Mouse (Mus musculus): Measurements from ENCODE around the gene Plcb4. TPM values are rescaled to one million over a fixed set of nuclear protein-coding genes. Genes with fewer than 3 reads are reported as not detected.

The Plcb4 gene
- total RNA-seq, 2 experiments from 2014 or later: 67.5 to 81.8 TPM

DNA sequence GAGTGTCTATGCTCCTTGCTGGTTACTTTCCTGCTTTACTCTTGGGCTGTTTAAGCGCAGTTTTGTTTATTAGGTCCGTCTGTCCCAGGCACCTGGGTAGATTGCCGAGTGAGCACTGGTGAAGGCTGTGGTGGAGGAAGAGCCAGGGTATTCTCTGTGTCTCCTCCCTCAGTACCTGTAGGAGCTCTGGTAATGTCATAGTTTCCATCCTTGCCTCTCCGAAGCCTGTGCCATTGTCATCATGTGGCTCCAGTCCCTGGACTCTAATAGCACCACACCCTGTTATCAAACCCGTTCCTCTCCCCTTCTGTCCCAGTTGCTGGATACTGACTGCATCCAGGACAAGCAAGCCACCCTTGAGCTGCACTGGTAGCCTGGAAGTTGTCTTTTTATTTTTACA, 89.6 kb downstream of the Plcb4 start:
- no peak for TF ChIP-seq CTCF (IDR thresholded peaks at IDR 0.05)
- DNase-seq (ENCODE audit: extremely low spot score in 1 of 2, low spot score in 2 of 2): no peak
- Histone ChIP-seq H3K4me3 (no peak overlapping the region), H3K27ac (no peak overlapping the region)
- intact Hi-C loops (cut with DNase I): loop anchor here (5.0 to 10.0 kb wide), 2 partner anchors 176 to 311 kb away; no protein-coding TSS in a partner anchor

GRCm38 (mm10) chr2:135749606-135750005, 90.8 kb downstream of the Plcb4 start:
- TF ChIP-seq CTCF (IDR thresholded peaks at IDR 0.05): no peak
- no peak for DNase-seq (ENCODE audit: extremely low spot score in 1 of 2, low spot score in 2 of 2)
- intact Hi-C loops (cut with DNase I): loop anchor here (5.0 to 10.0 kb wide), 2 partner anchors 175 to 312 kb away; no protein-coding TSS in a partner anchor
- Histone ChIP-seq H3K27ac (no peak overlapping the region), H3K4me3 (no peak overlapping the region)

- H3K27ac ChIP-seq: no peak overlapping the region
- no peak for TF ChIP-seq CTCF (IDR thresholded peaks at IDR 0.05)
- no peak overlapping the region for H3K4me3 ChIP-seq
- intact Hi-C loops (cut with DNase I): no loop called here
- DNase-seq (ENCODE audit: extremely low spot score in 1 of 2, low spot score in 2 of 2): no peak
These were observed 91.9 kb downstream of the Plcb4 start for GRCm38 (mm10) chr2:135750748-135751147.

DNA sequence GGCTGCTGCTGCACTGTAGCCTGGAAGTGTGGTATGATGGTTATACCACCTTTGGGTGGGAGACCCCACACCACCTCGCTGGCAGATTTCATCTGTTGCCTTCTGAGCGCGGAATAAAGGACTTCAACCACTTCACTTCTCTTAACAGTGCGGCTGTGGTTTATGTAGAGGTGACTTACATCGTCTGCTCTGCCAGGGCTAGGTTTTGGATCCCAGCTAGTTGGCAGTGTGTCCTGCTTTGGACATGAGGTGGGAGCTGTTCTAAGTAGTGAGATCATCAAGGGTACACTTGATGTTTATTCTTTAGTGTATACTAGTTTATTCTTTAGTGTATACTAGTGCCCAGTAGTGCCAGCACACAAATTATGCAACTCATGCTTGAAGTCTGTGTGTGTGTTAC, 97.0 kb downstream of the Plcb4 start:
- DNase-seq (ENCODE audit: extremely low spot score in 1 of 2, low spot score in 2 of 2): no peak
- TF ChIP-seq CTCF (IDR thresholded peaks at IDR 0.05): no peak
- no peak overlapping the region for H3K4me3 ChIP-seq
- intact Hi-C loops (cut with DNase I): no loop called here
- no peak overlapping the region for H3K27ac ChIP-seq

- Histone ChIP-seq H3K4me3 (no peak overlapping the region), H3K27ac (no peak overlapping the region)
- TF ChIP-seq CTCF (IDR thresholded peaks at IDR 0.05): no peak
- intact Hi-C loops (cut with DNase I): no loop called here
- no peak for DNase-seq (ENCODE audit: extremely low spot score in 1 of 2, low spot score in 2 of 2)
These were observed 98.7 kb downstream of the Plcb4 start for GRCm38 (mm10) chr2:135757478-135757877.

- Histone ChIP-seq H3K4me3 (no peak overlapping the region), H3K27ac (no peak overlapping the region)
- TF ChIP-seq CTCF (IDR thresholded peaks at IDR 0.05): no peak
- DNase-seq (ENCODE audit: extremely low spot score in 1 of 2, low spot score in 2 of 2): no peak
- intact Hi-C loops (cut with DNase I): no loop called here
These were observed 100.8 kb downstream of the Plcb4 start for GRCm38 (mm10) chr2:135759499-135760095.

DNA sequence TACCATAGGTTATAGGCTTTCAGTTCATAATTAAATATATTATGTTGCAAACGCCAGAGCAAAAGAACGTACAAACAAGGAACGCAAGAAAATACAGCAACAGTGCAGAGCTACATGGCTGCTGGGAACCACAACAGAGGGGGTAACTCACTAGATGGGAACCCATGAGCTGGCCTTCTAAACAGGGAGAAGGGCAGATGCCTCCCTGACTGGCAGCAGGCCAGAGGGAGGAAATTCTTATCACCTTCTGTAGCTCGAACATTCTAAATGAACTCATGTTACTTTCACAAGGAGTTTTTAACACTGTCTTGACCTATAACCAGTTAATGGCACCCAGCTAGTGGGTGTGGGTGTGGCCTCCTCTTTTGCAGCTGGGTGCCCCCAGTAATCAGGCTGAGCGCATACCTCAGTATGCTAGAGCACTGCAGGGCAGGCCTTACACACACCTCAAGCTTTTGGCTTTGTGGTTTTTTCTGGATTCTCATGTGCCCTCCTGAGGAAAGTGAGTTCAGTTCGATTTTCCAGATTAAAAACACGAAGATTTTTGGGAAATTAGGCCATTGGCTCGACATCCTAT, 102.5 kb downstream of the Plcb4 start:
- DNase-seq (ENCODE audit: extremely low spot score in 1 of 2, low spot score in 2 of 2): no peak
- TF ChIP-seq CTCF (IDR thresholded peaks at IDR 0.05): no peak
- intact Hi-C loops (cut with DNase I): no loop called here
- Histone ChIP-seq H3K27ac (no peak overlapping the region), H3K4me3 (no peak overlapping the region)

DNA sequence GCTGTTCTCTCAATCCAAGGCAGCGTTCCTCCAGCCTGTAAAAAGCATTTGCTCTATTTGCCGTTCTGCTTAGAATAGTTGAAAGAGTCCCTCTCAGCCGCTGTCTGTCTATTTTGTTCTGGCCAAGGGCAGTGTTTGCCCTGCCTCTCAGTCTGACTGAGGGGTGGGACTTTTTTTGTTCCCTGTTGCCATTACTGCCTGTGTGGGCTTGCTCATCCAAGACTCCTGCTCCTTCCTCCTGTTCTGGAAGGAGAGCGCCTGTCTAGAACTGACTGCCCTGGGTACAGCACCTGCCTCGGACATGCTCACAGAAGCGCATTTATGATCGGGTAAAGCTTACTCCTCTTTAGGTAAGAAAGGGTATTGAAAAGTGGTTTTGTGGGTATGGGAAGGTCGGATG, 105.9 kb downstream of the Plcb4 start:
- DNase-seq (ENCODE audit: extremely low spot score in 1 of 2, low spot score in 2 of 2): no peak
- intact Hi-C loops (cut with DNase I): no loop called here
- H3K4me3 ChIP-seq: no peak overlapping the region
- TF ChIP-seq CTCF (IDR thresholded peaks at IDR 0.05): no peak
- no peak overlapping the region for H3K27ac ChIP-seq

- DNase-seq (ENCODE audit: extremely low spot score in 1 of 2, low spot score in 2 of 2): no peak
- Histone ChIP-seq H3K4me3 (no peak overlapping the region), H3K27ac (no peak overlapping the region)
- TF ChIP-seq CTCF (IDR thresholded peaks at IDR 0.05): no peak
- intact Hi-C loops (cut with DNase I): no loop called here
These were observed 107.8 kb downstream of the Plcb4 start for GRCm38 (mm10) chr2:135766471-135767063.

- Histone ChIP-seq H3K27ac (no peak overlapping the region), H3K4me3 (no peak overlapping the region)
- no peak for DNase-seq (ENCODE audit: extremely low spot score in 1 of 2, low spot score in 2 of 2)
- intact Hi-C loops (cut with DNase I): no loop called here
- no peak for TF ChIP-seq CTCF (IDR thresholded peaks at IDR 0.05)
These were observed 108.7 kb downstream of the Plcb4 start for GRCm38 (mm10) chr2:135767535-135767934.

DNA sequence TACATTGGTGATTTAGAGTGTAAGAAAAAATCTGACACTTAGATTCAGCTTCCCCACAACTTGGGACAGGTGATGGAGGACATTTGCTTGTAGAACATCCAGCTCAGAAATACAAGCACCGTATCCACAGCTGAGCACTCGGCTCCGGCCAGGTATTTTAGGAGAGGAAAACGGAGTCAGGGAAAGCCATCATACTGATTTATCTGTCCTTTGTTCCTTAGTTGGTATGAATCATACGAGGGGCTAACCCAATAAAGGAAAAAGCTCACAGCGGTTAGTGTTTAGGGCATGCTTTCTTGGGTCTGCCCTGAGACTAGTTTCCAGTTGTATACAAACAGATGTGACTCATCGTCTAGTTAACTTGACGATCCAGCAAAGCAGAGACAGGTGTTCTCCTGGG, 110.9 kb downstream of the Plcb4 start:
- no peak overlapping the region for H3K4me3 ChIP-seq
- TF ChIP-seq CTCF (IDR thresholded peaks at IDR 0.05): no peak
- H3K27ac ChIP-seq: no peak overlapping the region
- DNase-seq (ENCODE audit: extremely low spot score in 1 of 2, low spot score in 2 of 2): no peak
- intact Hi-C loops (cut with DNase I): no loop called here

DNA sequence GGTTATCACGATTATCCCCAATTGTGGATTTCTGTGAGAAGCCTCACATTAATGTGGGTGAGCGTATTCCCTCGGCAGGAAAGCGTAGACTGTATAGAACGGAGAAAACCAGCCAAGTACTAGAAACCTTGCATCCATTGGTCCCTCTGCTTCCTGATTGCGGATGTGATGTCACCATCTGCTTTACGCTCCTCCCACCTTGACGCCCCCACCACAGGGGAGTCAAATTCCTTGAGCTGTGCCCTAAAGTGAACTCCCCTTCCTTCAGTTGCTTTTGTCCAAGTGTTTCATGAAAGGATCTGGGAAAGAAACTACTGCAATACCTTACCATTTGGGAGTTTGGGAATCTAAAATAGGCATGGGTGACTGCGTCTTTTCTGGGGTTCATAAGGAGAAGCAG, 111.4 kb downstream of the Plcb4 start:
- no peak for DNase-seq (ENCODE audit: extremely low spot score in 1 of 2, low spot score in 2 of 2)
- Histone ChIP-seq H3K27ac (no peak overlapping the region), H3K4me3 (no peak overlapping the region)
- no peak for TF ChIP-seq CTCF (IDR thresholded peaks at IDR 0.05)
- intact Hi-C loops (cut with DNase I): no loop called here

Measured in left cerebral cortex, adult 2 months (tissue).